Mouse (Mus musculus) limb, embryonic 11.5 days (tissue): Measurements from ENCODE around the gene Rad51c. TPM values are rescaled to one million over a fixed set of nuclear protein-coding genes. Genes with fewer than 3 reads are reported as not detected.
A peak's percentile ranks its signal among the peaks of the same experiment; 100 is the strongest.
"Not testable (repeated sequence)": the region's sequence is repeated elsewhere in the genome, so short reads cannot be mapped to it uniquely, and the experiment has no call there.

Source experiments
- ATAC-seq: fragments of 200-750 bp; cut with Nextera tagmentation; 2 replicates; pipeline ENCODE4 v1.8.0; 2017; ENCODE audit warnings: low read depth; ENCODE audit not compliant: insufficient number of reproducible peaks, low FRiP score, low TSS enrichment
- DNase-seq: peaks from one replicate; pipeline ENCODE4 v3.0.0-alpha.2; 2015; ENCODE audit warnings: low spot score
- H3K27ac ChIP-seq: fragments of 300-500 bp; sonication (generic); replicated peaks from 2 replicates; pipeline ENCODE4 v1.5.1; 2014; ENCODE audit warnings: low read depth, mild to moderate bottlenecking, low read length
- H3K27me3 ChIP-seq: fragments of 300-500 bp; sonication (generic); 2 replicates; pipeline ENCODE4 v1.6.1; 2014; ENCODE audit warnings: mild to moderate bottlenecking, low read length, mixed read lengths; ENCODE audit not compliant: control insufficient read depth, insufficient read depth
- H3K36me3 ChIP-seq: fragments of 300-500 bp; sonication (generic); 2 replicates; pipeline ENCODE4 v1.6.1; 2014; ENCODE audit warnings: mild to moderate bottlenecking, low read length, moderate library complexity, mixed read lengths; ENCODE audit not compliant: control insufficient read depth, insufficient read depth
- H3K4me1 ChIP-seq: fragments of 300-500 bp; sonication (generic); 2 replicates; pipeline ENCODE4 v1.6.1; 2014; ENCODE audit warnings: low read length, mixed read lengths; ENCODE audit not compliant: control insufficient read depth, insufficient read depth
- H3K4me2 ChIP-seq: fragments of 300-500 bp; sonication (generic); 2 replicates; pipeline ENCODE4 v1.6.1; 2014; ENCODE audit warnings: low read depth, mild to moderate bottlenecking, moderate library complexity; ENCODE audit not compliant: severe bottlenecking
- H3K4me3 ChIP-seq: fragments of 300-500 bp; sonication (generic); 2 replicates; pipeline ENCODE4 v1.5.1; 2014; ENCODE audit warnings: low read depth, low read length
- H3K9ac ChIP-seq: fragments of 300-500 bp; sonication (generic); 2 replicates; pipeline ENCODE4 v1.6.1; 2014; ENCODE audit warnings: mild to moderate bottlenecking, low read length
- H3K9me3 ChIP-seq: fragments of 300-500 bp; sonication (generic); 2 replicates; pipeline ENCODE4 v1.6.1; 2016; ENCODE audit warnings: low read length; ENCODE audit not compliant: control insufficient read depth
- WGBS: fragments of 180-500 bp; shearing (Covaris S2); extraction: QIAGEN DNeasy Blood & Tissue Kit; methylation state at CpG from one replicate; pipeline ENCODE4 v1.1.7; 2014; 5-methylcytosine and 5-hydroxymethylcytosine counted together
- polyA plus RNA-seq: library from polyadenylated mRNA; unstranded; fragments of >200 nt; fragmentation: Nextera tagmentation; extraction: Ambion mirVana; gene quantifications from 2 replicates; pipeline ENCODE4 v1.2.1, GENCODE M21; 2014

Rad51c gene
- polyA plus RNA-seq = 14.3 and 14.5 TPM in 2 replicates

- DNase-seq = peak; percentile 24
- ATAC-seq = peak; percentile 26; the same call in 1 of the 2 replicates
- Histone ChIP-seq H3K4me1 (peaks cover 4% of the 10 kb centered on the region; the same call in 1 of the 2 replicates), H3K27me3 (no peaks in the 10 kb centered on the region), H3K9me3 (no peaks in the 10 kb centered on the region), H3K36me3 (no peaks in the 10 kb centered on the region), H3K27ac (peak within 1 kb of the TSS; percentile 95), H3K9ac (peak within 1 kb of the TSS; percentile 72), H3K4me3 (peak within 1 kb of the TSS; percentile 57), H3K4me2 (peak within 1 kb of the TSS; percentile 64)
- WGBS = 76% methylated on average over 27 of the region's 27 CpGs
Measured at GRCm38 (mm10) chr11:87404876-87405275, at the start of gene Rad51c, which contains the start of gene Tex14. Gene Rad51c (minus strand): TSS chr11:87404954. Gene Tex14 (plus strand): TSS chr11:87405065.

- H3K36me3 ChIP-seq = no peaks in the 10 kb centered on the region
- peak overlapping the region; percentile 14; the same call in 1 of the 2 replicates for H3K27ac ChIP-seq
- no peaks in the 10 kb centered on the region for H3K27me3 ChIP-seq
- H3K9me3 ChIP-seq = no peaks in the 10 kb centered on the region
- H3K4me3 ChIP-seq = no peak overlapping the region
- DNase-seq (no peak), ATAC-seq (no peak)
- 0 out of 2 replicates have a peak, but pooled peaks cover 3% of the 10 kb centered on the region for H3K4me1 ChIP-seq
- H3K4me2 ChIP-seq = no peak overlapping the region
- WGBS = 87% methylated on average over 2 of the region's 2 CpGs
- H3K9ac ChIP-seq = 0 out of 2 replicates have a peak overlapping the region, but pooled peaks have one; percentile 5
Measured at GRCm38 (mm10) chr11:87454035-87454690, 49.4 kb upstream of the Rad51c start.

- peak overlapping the region; percentile 25; the same call in 1 of the 2 replicates for H3K4me2 ChIP-seq
- ATAC-seq (no peak), DNase-seq (peak; percentile 55)
- H3K9me3 ChIP-seq = no peaks in the 10 kb centered on the region
- H3K27ac ChIP-seq = peak overlapping the region; percentile 14; the same call in 1 of the 2 replicates
- 0 out of 2 replicates have a peak, but pooled peaks cover 3% of the 10 kb centered on the region for H3K4me1 ChIP-seq
- H3K27me3 ChIP-seq = no peaks in the 10 kb centered on the region
- 19% methylated on average over 13 of the region's 13 CpGs for WGBS
- H3K9ac ChIP-seq = 0 out of 2 replicates have a peak overlapping the region, but pooled peaks have one; percentile 5
- H3K4me3 ChIP-seq = no peak overlapping the region
- no peaks in the 10 kb centered on the region for H3K36me3 ChIP-seq
Measured at GRCm38 (mm10) chr11:87453216-87454034, 48.7 kb upstream of the Rad51c start.

DNA sequence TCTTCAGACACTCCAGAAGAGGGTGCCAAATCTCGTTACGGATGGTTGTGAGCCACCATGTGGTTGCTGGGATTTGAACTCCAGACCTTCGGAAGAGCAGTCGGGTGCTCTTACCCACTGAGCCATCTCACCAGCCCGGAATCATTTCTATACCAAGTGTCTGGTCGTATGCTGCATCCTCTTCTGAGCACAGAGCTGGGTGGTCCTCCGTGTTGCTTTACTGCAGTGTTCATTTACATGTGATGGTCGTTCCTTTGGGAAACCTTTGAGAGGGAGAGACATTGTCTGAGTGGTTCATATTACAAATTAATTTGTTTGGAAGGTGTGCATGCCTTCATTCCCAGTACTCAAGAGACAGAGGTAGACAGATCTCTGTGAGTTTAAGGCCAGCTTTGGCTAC, 48.0 kb upstream of the Rad51c start:
- not testable (repeated sequence) for H3K36me3 ChIP-seq, H3K27me3 ChIP-seq, H3K4me1 ChIP-seq, H3K9me3 ChIP-seq, H3K9ac ChIP-seq, DNase-seq, H3K27ac ChIP-seq, H3K4me3 ChIP-seq, ATAC-seq
- H3K4me2 ChIP-seq = peak overlapping the region; percentile 25; the same call in 1 of the 2 replicates
- WGBS = 71% methylated on average over 6 of the region's 8 CpGs

GRCm38 (mm10) chr11:87449847-87450246, 45.1 kb upstream of the Rad51c start:
- not testable (repeated sequence) for H3K27ac ChIP-seq, H3K4me2 ChIP-seq, H3K4me3 ChIP-seq, H3K36me3 ChIP-seq, H3K27me3 ChIP-seq, DNase-seq, H3K4me1 ChIP-seq, H3K9ac ChIP-seq, H3K9me3 ChIP-seq, ATAC-seq
- 60% methylated on average over 5 of the region's 5 CpGs for WGBS

DNA sequence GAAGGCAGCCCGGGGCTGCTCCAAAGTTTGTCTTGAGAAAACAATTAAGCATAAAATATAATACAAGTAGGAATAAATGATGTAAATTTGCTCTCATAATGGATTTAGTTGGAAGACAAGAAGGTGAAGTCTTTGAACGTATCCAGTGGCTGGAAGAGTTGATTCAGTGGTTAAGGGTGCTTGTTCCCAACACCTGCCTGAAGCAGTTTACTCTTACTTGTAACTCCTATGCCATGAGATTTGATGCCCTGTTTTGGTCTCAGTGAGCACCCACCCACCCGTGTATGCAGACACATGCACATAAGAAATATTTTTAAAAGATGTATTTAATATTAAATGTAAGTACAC, 44.4 kb upstream of the Rad51c start:
- WGBS = 12% methylated on average over 3 of the region's 3 CpGs
- no peak for ATAC-seq
- Histone ChIP-seq H3K9ac (no peak overlapping the region), H3K4me2 (no peak overlapping the region), H3K9me3 (no peaks in the 10 kb centered on the region), H3K4me1 (peaks cover 6% of the 10 kb centered on the region; the same call in 1 of the 2 replicates), H3K27me3 (no peaks in the 10 kb centered on the region), H3K27ac (no peak overlapping the region), H3K36me3 (no peaks in the 10 kb centered on the region), H3K4me3 (no peak overlapping the region)
- DNase-seq = no peak

DNA sequence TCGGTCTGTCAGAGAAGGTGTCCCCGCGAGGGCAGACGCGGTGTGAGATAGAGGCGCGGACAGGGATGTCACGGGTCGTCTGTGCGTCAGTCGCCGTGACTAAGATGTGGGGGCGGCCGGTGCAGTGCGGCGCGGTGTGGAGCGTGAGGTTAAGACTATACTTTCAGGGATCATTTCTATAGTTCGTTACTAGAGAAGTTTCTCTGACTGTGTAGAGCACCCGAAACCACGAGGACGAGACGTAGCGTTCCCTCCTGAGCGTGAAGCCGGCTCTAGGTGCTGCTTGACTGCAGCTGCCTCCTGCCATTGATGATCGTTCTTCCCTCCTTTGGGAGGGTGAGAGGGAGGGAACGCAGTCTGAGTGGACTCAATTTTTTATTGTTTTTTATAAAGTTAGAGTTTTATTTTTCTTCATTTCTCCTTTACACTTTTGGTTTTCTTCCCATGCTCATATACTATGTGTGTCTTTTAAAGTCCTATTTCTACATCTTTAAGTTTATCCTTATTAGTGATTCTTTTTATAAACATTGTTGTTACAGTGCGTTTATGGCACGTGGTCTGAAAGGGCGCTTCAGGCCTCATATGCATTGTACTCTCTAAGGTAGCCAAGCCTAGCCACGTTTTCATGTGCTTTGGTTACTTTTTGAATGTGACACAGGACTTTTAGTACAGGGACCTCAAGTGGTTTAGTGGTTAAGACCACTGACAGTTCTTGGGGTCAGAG, 43.9 kb upstream of the Rad51c start:
- ATAC-seq (peak; percentile 95), DNase-seq (peak; percentile 80)
- not testable (repeated sequence) for H3K4me2 ChIP-seq, H3K4me1 ChIP-seq, H3K4me3 ChIP-seq, H3K9ac ChIP-seq, H3K27me3 ChIP-seq, H3K9me3 ChIP-seq, H3K36me3 ChIP-seq, H3K27ac ChIP-seq
- 0% methylated on average over 6 of the region's 32 CpGs for WGBS

DNA sequence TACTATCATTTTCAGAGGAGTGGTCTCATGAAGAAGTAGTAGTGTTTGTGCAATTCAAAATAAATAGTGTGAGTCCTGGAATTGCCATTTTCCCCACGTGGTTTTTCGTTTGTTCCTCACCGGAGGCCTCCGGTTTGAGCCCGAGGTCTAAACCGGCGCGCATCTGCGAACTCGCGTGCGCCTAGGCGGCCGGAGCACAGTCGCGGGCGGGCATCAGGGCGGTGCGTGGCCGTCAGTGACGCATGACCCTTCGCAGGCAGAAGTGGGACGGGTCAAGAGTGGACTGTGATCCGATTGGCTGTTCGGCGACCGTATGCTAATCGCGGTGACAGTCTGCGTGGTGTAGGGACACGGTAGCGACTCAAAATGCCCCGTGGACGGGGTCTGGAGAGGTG, 43.3 kb upstream of the Rad51c start:
- Histone ChIP-seq H3K4me3 (peak overlapping the region; percentile 19), H3K4me2 (peak overlapping the region; percentile 48)
- ATAC-seq (peak; percentile 93), DNase-seq (peak; percentile 81)
- not testable (repeated sequence) for H3K27me3 ChIP-seq, H3K27ac ChIP-seq, H3K4me1 ChIP-seq, H3K9me3 ChIP-seq, H3K36me3 ChIP-seq, H3K9ac ChIP-seq
- WGBS = under 1% methylated on average over 29 of the region's 34 CpGs
